Mouse (Mus musculus) bone marrow macrophage, adult 2 months (primary cell): ENCODE measurements around the gene Cldn14.
"Not testable (repeated sequence)": the region's sequence is repeated elsewhere in the genome, so short reads cannot be mapped to it uniquely, and the experiment has no call there.

Experiments used
- CTCF ChIP-seq: IDR thresholded peaks from 2 replicates; pipeline ENCODE4 v1.5.1; 2012; ENCODE audit warnings: low read depth, mild to moderate bottlenecking, low read length, moderate library complexity
- POLR2A ChIP-seq: IDR thresholded peaks from 2 replicates; pipeline ENCODE4 v1.6.1; 2012; ENCODE audit warnings: mild to moderate bottlenecking, low read depth, low read length, borderline replicate concordance

GRCm38 (mm10) chr16:93980338-93980737 lies 28.3 kb downstream of the Cldn14 start:
- TF ChIP-seq POLR2A, CTCF: not testable (repeated sequence)
